Mouse (Mus musculus) heart, postnatal 0 days (tissue): Measurements from ENCODE around the gene Zswim3.

ENCODE experiments used
- CTCF ChIP-seq: IDR thresholded peaks from 2 replicates; pipeline ENCODE4 v1.5.1; 2016; ENCODE audit warnings: antibody characterized with exemption, control low read depth, low read depth
- EP300 ChIP-seq: IDR thresholded peaks from 2 replicates; pipeline ENCODE4 v1.6.1; 2016; ENCODE audit warnings: antibody characterized with exemption, low read depth

- TF ChIP-seq CTCF = no peak
- TF ChIP-seq EP300 = no peak
These were observed 12.3 kb upstream of the Zswim3 start for GRCm38 (mm10) chr2:164792400-164793190.
